Mouse (Mus musculus) left cerebral cortex, adult 8-10 months (tissue): ENCODE measurements at regions not wholly inside any gene's neighbourhood (a gene's known extent, or its start where the extent isn't known, plus 50 kb on each side); places are given as distances from the start of the nearest gene placed in this dataset.

ENCODE experiments used
- DNase-seq, 2 experiments: peaks; one replicate each; pipeline ENCODE4 v3.0.0; 2022; ENCODE audit warnings: low spot score in 2 of 2

DNA sequence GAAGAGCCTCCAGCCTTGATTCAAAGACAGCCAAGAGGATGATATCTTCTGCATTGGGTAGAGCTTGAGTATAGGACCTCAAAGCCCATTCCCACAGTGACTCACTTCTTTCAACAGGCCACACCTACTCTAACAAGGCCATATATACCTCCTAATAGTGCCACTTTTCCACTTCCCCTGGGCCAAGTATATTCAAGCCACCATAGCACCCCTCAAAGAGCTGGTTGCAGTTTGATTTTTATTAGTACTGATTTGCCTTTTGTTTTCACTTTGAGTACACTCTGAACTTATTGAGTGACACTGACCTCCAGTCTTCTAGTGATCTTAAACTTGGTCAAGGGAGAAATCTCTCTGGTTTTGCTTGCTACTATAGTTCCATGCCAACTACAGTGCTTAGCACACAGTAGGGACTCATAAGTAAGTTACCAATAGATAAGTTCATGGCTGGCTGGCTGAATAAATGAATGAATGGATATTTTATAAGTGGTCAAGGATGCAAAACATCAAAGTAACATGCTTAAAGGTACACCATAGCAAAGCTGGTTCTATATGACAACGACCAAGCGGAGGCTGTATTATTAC lies 64.5 kb upstream of the Lmo2 start:
- no peak for DNase-seq

DNA sequence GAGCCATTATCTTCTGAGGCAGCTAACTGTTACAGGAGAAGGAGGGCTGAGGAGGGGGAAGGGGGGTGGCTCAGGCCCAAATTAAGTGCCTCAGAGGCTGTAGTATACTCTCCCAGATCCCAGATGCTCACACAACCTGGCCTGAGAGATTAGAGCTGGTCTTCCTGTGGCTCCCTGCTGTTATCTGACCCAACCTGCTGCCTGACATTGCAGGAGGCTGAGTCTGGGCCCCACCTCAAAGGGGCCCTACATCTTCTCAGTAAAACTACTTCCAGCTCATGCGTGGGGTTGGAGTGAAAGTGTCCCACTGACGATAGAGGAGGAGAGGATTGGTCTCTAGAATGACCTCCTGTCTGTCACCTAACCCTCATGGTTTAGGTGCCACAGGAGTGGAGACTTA lies 64.0 kb upstream of the Lmo2 start:
- DNase-seq = no peak

DNA sequence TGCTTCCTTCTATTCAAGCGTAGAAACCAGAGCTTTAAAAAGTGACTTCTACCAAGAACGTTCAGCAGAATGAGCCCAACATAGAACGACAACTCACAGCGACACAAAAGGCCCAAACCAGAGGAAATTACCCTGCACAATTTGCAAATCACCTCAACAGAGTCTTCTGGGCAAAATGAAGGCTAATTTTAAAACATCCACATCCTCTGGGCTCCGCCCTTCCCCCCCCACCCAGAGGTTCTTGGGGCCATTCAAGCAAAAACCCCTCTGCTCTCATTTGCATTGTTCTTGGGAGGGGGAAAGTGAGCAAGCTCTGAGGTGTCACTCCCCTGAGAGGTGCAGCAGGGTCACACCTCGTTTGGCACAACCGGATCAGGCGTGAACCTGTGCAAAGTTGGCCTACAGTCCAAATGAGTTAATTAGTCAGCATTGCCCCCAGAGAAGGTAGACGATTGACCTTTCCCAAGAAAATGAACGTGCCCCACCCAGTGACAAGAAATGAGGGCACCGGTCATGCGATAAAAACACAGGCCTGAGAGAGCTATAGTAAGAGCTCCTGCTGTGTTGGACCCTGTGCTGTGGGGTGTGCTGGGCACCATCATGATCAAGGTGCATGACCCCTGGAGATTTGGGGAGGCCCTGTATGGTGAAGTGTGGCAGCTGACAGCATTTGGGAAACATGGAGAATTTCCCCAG lies 62.7 kb upstream of the Lmo2 start:
- DNase-seq = no peak

DNA sequence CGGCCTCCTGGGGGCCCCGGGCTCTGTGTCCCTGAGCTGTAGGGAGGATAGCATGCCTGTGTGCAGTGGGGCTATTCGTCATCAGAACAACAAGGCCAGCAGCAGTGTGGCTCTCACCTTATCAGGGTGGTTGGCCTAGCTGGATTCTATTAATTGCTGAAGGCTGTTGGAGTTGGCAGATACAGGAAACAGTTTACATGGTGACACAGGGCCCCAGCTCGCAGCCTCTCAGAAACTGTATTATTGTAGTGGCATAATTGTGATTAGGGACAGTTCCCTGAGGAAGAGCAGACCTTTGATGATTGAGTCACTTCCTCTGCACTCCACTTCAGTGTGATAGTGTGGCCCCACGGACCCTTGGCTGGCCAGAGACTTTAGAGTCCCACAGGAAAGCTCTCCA lies 61.6 kb upstream of the Lmo2 start:
- DNase-seq = no peak

DNA sequence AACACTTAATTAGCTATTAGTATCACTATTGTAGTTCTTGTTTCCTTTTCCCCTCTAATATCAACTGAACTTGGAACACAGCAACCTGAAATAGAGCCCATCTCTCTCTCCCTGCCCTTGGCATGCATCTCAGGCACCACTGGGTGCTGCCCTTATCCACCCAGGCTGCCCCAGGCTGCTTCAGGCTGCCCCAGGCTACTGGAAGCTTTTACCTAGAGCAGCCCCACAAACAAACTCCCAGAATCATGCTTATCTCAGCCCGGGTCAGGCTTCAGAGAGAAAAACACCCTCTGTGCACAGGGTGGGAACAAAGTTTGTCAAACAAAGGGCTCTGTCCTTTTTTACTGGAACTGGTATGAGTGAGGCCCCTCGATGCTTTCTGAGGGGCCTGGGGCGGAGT lies 61.0 kb upstream of the Lmo2 start:
- DNase-seq = no peak

DNA sequence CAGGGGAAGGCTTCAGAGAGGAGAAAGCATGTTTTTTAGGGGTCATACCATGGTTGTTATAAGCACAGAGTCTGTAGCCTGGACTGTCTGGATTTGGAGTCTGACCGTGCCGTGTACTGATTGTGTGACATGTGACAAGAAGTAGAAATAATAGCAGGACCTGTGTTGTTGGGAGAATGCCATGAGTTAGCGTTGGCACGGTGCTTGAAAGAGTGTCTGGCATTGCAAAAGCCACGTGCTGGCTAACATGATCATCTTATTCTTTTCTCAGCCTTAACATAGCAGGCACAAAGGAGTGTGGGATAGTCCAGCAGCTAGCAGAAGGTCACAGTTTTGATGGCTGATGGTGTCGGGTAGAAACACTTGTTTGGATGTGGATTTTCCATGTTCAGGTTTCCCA lies 58.1 kb upstream of the Lmo2 start:
- no peak for DNase-seq

DNA sequence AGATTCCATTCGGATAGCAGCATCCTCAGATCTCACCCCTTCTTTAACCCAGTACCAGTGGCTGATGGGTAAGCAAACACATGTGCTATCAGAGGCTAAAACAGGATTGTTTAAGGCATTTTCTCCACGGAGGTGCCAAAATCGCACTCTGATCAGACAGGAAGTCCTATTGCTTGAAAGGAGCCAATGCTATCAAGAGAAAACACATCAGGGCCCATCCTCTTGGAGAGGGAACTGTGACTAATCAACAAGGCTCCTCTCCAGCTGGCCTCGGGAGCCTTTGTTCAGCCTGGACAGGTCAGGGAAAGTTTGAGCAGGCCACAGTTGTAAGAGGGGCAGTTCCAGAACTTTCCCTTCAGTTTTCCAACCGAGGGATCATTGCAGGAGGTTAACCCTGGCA lies 57.4 kb upstream of the Lmo2 start:
- no peak for DNase-seq

DNA sequence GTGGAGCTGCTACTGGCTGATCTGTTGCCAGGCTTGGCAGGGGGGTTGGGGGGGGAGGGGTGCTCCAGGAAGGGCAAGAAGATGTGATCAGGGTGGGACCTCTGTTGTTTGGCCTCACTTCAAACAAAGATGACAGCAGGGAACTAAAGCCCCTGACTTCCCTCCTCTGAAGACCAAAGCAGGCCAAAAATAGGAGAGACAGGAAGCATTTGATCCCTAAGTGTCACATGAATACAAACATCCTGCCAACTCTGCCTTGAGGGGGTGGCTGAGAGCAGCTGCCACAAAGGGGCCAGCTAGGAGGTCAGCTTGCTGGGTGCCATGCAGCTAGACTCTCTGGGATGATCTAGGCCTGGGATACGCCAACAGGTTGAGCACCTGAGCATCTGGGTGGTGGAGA lies 56.3 kb upstream of the Lmo2 start:
- no peak for DNase-seq

DNA sequence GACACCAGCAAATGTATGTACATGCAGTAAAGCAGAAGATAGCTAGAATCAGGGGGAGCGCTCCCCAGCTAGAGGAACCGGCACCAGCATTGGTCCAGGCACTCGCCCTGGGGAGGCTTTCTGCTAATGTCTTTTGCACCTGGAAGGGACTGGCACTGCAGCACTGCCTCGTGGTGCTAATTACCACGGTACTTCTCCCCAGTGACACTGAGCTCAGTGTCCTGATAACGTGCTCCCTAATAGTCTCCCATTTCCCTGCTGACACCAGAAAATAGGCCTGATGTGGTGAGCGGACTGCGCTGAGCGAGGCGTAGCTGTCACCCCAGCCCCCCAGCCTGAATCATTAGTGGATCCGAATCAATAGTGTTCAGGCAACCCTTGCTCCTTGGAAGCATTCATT lies 55.0 kb upstream of the Lmo2 start:
- no peak for DNase-seq

DNA sequence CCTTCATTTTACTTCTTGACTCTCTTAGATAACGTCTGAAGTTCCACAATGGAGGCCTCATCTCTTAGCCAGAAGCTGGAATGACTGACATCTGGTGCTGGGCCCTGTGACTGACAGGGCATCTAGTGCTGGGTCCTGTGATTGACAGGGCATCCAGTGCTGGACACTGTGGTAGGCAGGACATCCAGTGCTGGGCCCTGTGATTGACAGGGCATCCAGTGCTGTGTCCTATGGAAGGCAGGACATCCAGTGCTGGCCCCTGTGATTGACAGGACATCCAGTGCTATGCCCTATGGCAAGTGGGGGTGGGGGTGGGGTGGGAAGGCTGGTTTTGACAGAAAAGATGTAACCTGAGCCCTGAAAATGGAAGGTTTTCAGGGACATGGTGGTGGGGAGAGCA lies 52.1 kb upstream of the Lmo2 start:
- DNase-seq = no peak

DNA sequence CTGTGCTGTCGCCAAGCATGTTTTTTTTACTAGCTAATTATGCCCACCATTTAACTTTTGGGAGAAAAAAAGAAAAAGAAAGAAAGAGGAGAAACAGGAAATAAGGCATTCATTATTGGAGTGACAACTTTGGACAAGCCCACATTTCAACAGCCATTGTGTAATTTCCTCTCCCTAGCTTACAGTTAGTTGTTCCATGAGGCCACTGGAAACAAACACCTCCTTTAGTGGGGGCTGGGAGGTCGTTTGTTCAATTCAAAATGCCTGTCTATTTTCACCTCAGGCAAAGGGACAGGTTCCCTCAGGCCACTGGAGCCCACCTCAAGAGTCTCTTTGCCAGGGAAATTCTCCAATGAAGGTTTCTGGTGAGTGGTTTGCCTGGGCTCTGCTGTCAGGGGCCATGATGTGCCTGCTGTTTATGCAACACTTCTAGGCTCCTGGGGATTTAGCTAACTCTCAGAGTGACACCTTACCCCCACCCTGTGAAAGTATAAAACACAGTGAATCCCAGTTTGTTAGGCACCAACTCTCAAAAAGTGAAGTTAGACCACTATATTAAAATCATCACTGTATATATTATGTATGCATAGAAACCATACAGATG lies 51.1 kb upstream of the Lmo2 start:
- DNase-seq = no peak
